Mouse (Mus musculus): ENCODE data around the gene Spag8. TPM values are rescaled to one million over a fixed set of nuclear protein-coding genes. Genes with fewer than 3 reads are reported as not detected.

The Spag8 gene
- polyA plus RNA-seq, 1 experiment from 2014 or later = 1.3 TPM

DNA sequence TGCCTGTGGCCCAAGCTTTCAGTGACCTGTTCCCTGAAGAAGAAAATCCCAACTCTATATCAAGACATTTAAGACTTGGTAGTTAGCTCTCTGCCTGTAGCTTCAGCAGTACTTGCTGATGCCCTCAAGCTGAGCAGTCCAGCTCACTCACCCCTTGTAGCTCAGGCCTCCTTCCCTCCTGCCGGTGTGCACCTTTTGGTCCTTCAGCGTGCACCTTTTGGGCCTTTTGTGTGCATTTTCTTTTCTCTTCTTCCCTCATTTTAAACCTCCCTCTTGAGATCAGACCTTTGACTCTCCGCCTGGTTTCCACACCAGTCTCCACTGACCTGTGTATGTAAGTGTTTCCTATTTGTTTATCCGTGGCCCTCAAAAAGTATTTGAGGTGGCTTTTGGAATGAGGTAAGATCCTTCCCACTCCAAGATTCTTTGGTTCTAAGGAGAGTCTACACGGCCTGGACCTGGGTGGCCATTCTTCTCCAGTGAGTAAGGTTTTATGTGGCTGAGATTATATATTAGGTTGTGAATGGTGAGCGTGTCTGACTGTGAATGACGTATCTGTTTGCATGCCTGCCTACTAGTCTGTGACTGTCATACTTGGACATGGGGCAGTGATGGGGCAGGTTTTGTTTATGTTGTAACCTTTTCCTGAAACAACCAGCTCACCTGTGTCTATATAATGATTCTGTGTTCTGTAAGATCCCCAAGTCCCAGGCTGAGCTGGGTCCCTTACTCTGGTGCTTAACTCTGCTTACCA, 18.6 kb downstream of the Spag8 start:
- Histone ChIP-seq H3K9ac (ENCODE audit: low read length) (no peak overlapping the region), H3K27me3 (ENCODE audit: control insufficient read depth, insufficient read depth, low read length) (no peaks in the 10 kb centered on the region), H3K36me3 (ENCODE audit: control insufficient read depth, insufficient read depth) (no peaks in the 10 kb centered on the region), H3K4me1 (ENCODE audit: control insufficient read depth, insufficient read depth, low read length) (peaks cover 23% of the 10 kb centered on the region), H3K4me3 (ENCODE audit: low read length) (no peak overlapping the region), H3K4me2 (ENCODE audit: low read depth, low read length) (no peak overlapping the region), H3K27ac (ENCODE audit: low read length) (no peak overlapping the region), H3K9me3 (replicated peaks; ENCODE audit: control insufficient read depth, low read length) (no peaks in the 10 kb centered on the region)
- 86% methylated on average over 7 of the region's 7 CpGs for WGBS
- no peak for ATAC-seq (replicated peaks; ENCODE audit: extremely low read depth, insufficient read depth, low FRiP score)

DNA sequence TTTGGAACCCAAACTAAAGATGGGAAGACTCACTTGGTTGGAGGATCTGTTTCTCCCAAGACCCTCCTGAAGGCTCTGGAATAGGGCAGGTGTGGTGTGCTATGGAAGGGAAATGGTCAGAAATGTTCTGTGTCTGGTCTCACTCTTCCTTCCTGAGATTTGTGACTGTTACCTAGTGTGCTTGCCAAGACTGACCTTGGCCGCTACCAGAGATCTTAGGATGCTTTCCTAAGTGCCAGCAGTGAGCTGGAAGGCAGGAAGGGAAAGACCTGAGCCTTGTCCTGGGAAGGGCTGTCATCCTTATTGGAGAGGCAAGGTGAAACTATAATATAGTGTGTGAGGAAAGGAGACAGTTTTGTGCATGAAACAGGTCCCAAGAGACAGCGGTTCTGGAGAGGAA, 19.7 kb downstream of the Spag8 start:
- no peaks in the 10 kb centered on the region for H3K36me3 ChIP-seq (ENCODE audit: control insufficient read depth, insufficient read depth)
- H3K4me3 ChIP-seq (ENCODE audit: low read length) = no peak overlapping the region
- H3K9ac ChIP-seq (ENCODE audit: low read length) = no peak overlapping the region
- WGBS = 88% methylated on average over 2 of the region's 2 CpGs
- H3K9me3 ChIP-seq (replicated peaks; ENCODE audit: control insufficient read depth, low read length) = no peaks in the 10 kb centered on the region
- peaks cover 23% of the 10 kb centered on the region for H3K4me1 ChIP-seq (ENCODE audit: control insufficient read depth, insufficient read depth, low read length)
- no peak overlapping the region for H3K27ac ChIP-seq (ENCODE audit: low read length)
- no peak for ATAC-seq (replicated peaks; ENCODE audit: extremely low read depth, insufficient read depth, low FRiP score)
- no peaks in the 10 kb centered on the region for H3K27me3 ChIP-seq (ENCODE audit: control insufficient read depth, insufficient read depth, low read length)
- no peak overlapping the region for H3K4me2 ChIP-seq (ENCODE audit: low read depth, low read length)

DNA sequence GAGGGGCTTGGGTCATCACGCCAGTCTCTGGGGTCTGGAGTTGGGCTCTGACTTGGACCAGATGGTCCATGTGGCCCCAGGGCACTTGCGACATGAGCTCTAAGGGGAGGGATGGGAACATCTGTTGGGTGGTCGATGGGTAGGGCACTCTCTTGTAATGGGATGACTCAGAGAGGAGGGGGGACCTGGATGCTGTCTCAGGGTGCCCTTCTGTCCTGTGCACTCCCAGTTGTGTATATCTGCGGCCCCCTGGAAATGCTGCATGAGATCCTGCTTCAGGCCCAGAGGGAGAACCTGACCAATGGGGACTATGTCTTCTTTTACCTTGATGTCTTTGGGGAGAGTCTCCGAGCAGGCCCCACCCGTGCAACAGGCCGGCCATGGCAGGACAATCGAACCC, 20.1 kb downstream of the Spag8 start:
- peaks cover 23% of the 10 kb centered on the region for H3K4me1 ChIP-seq (ENCODE audit: control insufficient read depth, insufficient read depth, low read length)
- no peak overlapping the region for H3K4me3 ChIP-seq (ENCODE audit: low read length)
- H3K27ac ChIP-seq (ENCODE audit: low read length) = no peak overlapping the region
- WGBS = 87% methylated on average over 8 of the region's 8 CpGs
- H3K9me3 ChIP-seq (replicated peaks; ENCODE audit: control insufficient read depth, low read length) = no peaks in the 10 kb centered on the region
- H3K4me2 ChIP-seq (ENCODE audit: low read depth, low read length) = no peak overlapping the region
- ATAC-seq (replicated peaks; ENCODE audit: extremely low read depth, insufficient read depth, low FRiP score) = no peak
- H3K36me3 ChIP-seq (ENCODE audit: control insufficient read depth, insufficient read depth) = no peaks in the 10 kb centered on the region
- no peaks in the 10 kb centered on the region for H3K27me3 ChIP-seq (ENCODE audit: control insufficient read depth, insufficient read depth, low read length)
- no peak overlapping the region for H3K9ac ChIP-seq (ENCODE audit: low read length)

DNA sequence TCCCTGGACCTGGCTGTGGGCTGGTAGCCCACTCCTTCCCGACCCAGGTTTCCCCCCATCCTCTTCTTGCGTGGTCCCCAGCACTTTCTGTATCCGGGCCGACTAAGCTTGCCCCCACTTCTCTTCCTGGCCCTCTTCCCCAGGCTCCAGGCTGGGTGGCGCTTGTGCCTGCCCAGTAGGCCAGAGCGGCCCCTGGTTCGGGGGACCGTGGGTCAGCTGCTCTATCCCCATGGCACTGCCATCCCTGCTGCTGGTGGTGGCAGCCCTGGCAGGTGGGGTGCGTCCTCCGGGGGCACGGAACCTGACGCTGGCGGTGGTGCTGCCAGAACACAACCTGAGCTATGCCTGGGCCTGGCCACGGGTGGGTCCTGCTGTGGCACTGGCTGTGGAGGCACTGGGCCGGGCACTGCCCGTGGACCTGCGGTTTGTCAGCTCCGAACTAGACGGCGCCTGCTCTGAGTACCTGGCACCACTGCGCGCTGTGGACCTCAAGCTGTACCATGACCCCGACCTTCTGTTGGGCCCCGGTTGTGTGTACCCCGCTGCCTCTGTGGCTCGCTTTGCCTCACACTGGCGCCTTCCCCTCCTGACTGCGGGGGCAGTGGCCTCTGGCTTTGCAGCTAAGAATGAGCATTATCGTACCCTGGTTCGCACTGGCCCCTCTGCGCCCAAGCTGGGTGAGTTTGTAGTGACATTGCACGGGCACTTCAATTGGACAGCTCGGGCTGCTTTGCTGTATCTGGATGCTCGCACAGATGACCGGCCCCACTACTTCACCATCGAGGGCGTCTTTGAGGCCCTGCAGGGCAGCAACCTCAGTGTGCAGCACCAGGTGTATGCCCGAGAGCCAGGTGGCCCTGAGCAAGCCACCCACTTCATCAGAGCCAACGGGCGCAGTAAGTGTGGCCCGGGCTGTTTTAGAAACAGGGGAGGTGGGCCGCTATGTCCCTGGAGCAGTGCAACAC, 21.2 kb downstream of the Spag8 start:
- peak; percentile 41 for ATAC-seq (replicated peaks; ENCODE audit: extremely low read depth, insufficient read depth, low FRiP score)
- Histone ChIP-seq H3K4me3 (ENCODE audit: low read length) (peak overlapping the region; percentile 70), H3K9me3 (replicated peaks; ENCODE audit: control insufficient read depth, low read length) (no peaks in the 10 kb centered on the region), H3K27ac (ENCODE audit: low read length) (no peak overlapping the region; the same call in 1 of the 2 replicates), H3K27me3 (ENCODE audit: control insufficient read depth, insufficient read depth, low read length) (no peaks in the 10 kb centered on the region), H3K4me1 (ENCODE audit: control insufficient read depth, insufficient read depth, low read length) (peaks cover 23% of the 10 kb centered on the region), H3K9ac (ENCODE audit: low read length) (peak overlapping the region; percentile 92), H3K36me3 (ENCODE audit: control insufficient read depth, insufficient read depth) (no peaks in the 10 kb centered on the region), H3K4me2 (ENCODE audit: low read depth, low read length) (peak overlapping the region; percentile 71)
- 51% methylated on average over 42 of the region's 42 CpGs for WGBS

DNA sequence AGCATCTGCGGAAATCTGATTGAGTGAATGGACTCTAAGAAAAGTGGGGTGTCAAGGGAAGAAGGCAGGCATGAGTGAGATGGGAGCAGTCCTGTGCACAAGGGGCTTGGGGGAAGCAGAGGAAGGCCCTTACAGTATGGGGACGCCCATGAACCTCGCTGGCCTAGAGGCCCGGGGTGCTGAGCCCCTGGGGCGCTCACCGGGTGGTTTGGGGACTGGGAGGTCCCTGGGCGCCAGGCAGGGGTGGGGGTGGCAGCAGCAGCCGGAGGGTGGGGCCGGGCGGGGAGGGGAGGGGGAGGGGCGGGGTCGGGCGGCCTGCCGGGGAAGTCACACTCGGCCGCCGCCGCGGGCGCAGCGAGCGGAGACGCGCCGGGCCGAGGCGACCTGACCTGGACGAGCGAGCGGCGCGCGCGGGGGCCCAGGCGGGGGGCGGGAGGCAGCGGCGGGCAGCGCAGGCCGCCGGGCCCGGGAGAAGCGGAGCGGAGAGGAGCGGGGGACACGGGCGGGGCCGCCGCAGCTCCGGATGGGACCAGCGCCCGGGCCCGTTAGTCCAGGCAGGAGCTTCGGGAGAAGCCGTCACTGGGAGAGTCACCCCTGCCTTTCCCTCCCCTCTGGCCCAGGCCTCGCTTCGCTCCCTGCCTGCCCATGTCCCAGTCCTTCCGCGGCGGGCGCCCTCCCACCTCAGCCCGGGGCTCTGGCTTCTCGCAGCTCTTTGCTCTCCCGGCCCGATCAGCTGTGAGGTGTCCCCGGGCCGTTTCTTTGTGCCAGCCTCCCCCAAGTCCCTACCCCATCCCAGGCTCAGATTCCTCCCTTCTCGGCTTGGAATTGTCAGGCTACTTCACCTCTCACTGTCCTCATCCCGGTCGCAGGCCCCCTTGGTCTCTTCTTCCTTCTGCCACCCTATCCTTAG, 22.1 kb downstream of the Spag8 start, which contains the start of gene Npr2:
Gene Npr2, plus strand, starts transcription at position 890 of the 910 bp plus-strand sequence.
- Histone ChIP-seq H3K9me3 (replicated peaks; ENCODE audit: control insufficient read depth, low read length) (no peaks in the 10 kb centered on the region), H3K4me2 (ENCODE audit: low read depth, low read length) (peak within 1 kb of the TSS; percentile 71), H3K4me3 (ENCODE audit: low read length) (peak within 1 kb of the TSS; percentile 70), H3K27ac (ENCODE audit: low read length) (peak within 1 kb of the TSS; percentile 82), H3K9ac (ENCODE audit: low read length) (peak within 1 kb of the TSS; percentile 92), H3K4me1 (ENCODE audit: control insufficient read depth, insufficient read depth, low read length) (peaks cover 23% of the 10 kb centered on the region), H3K36me3 (ENCODE audit: control insufficient read depth, insufficient read depth) (no peaks in the 10 kb centered on the region), H3K27me3 (ENCODE audit: control insufficient read depth, insufficient read depth, low read length) (no peaks in the 10 kb centered on the region)
- 1% methylated on average over 54 of the region's 70 CpGs for WGBS
- peak; percentile 60 for ATAC-seq (replicated peaks; ENCODE audit: extremely low read depth, insufficient read depth, low FRiP score)

DNA sequence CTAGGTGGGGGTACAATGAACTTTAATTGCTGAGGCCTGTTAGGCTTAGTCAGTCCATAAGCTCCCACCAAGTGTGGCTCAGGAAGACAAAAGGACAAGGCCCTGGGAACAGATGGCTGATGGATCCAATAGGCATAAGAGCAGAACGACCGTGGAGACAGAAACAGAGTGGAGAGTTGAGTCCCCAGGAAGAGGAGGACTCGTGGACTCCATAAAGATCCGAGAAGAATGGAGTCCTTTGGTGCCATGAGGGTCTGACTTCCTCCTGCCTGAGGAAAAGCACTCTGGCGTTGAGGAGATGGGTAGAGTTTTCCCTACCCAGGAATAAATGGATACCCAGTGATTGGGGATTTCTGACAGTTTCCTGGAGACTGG, 22.7 kb downstream of the Spag8 start:
- peak overlapping the region; percentile 92 for H3K9ac ChIP-seq (ENCODE audit: low read length)
- H3K27ac ChIP-seq (ENCODE audit: low read length) = peak overlapping the region; percentile 82
- WGBS = 30% methylated on average over 5 of the region's 5 CpGs
- no peaks in the 10 kb centered on the region for H3K36me3 ChIP-seq (ENCODE audit: control insufficient read depth, insufficient read depth)
- H3K27me3 ChIP-seq (ENCODE audit: control insufficient read depth, insufficient read depth, low read length) = no peaks in the 10 kb centered on the region
- ATAC-seq (replicated peaks; ENCODE audit: extremely low read depth, insufficient read depth, low FRiP score) = no peak; the same call in 1 of the 2 replicates
- peaks cover 23% of the 10 kb centered on the region for H3K4me1 ChIP-seq (ENCODE audit: control insufficient read depth, insufficient read depth, low read length)
- H3K4me3 ChIP-seq (ENCODE audit: low read length) = peak overlapping the region; percentile 70
- peak overlapping the region; percentile 71 for H3K4me2 ChIP-seq (ENCODE audit: low read depth, low read length)
- H3K9me3 ChIP-seq (replicated peaks; ENCODE audit: control insufficient read depth, low read length) = peaks cover under 1% of the 10 kb centered on the region; the same call in 1 of the 2 replicates

DNA sequence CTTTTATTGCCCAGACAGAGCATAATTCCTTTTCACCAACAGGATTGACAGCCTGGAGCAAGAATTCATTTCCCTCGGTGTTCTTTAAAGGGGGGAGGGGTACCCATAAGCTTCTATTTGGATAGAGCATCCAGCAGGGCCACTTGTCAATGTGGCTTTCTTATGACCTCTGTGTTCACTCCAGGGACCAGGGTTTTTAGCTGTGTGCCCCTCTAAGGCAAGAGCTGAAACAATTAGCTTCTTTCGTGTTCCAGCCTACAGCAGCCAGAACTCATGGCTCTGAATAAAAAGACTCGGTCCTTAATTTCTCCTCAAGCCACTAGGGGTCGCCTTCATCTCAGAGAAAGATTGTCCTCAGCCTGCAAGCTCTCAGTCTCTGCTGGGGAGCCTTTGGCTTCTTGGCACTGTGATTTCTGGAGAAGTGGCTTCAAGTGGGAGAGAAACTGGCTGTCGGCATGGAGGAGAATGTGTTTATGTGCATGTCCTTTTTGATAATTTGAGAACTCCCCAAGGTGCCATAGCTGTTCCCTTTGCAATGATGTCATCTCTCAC, 23.3 kb downstream of the Spag8 start:
- no peak overlapping the region for H3K4me3 ChIP-seq (ENCODE audit: low read length)
- no peaks in the 10 kb centered on the region for H3K27me3 ChIP-seq (ENCODE audit: control insufficient read depth, insufficient read depth, low read length)
- H3K4me2 ChIP-seq (ENCODE audit: low read depth, low read length) = peak overlapping the region; percentile 31
- 7% methylated on average over 5 of the region's 5 CpGs for WGBS
- H3K4me1 ChIP-seq (ENCODE audit: control insufficient read depth, insufficient read depth, low read length) = peaks cover 19% of the 10 kb centered on the region
- peak overlapping the region; percentile 82; the same call in 1 of the 2 replicates for H3K27ac ChIP-seq (ENCODE audit: low read length)
- H3K9me3 ChIP-seq (replicated peaks; ENCODE audit: control insufficient read depth, low read length) = peaks cover 6% of the 10 kb centered on the region
- H3K36me3 ChIP-seq (ENCODE audit: control insufficient read depth, insufficient read depth) = peaks cover 3% of the 10 kb centered on the region; the same call in 1 of the 2 replicates
- ATAC-seq (replicated peaks; ENCODE audit: extremely low read depth, insufficient read depth, low FRiP score) = peak; percentile 69; the same call in 1 of the 2 replicates
- no peak overlapping the region for H3K9ac ChIP-seq (ENCODE audit: low read length)
